Mouse (Mus musculus) G1E (cell line): ENCODE measurements at regions not wholly inside any gene's neighbourhood (a gene's known extent, or its start where the extent isn't known, plus 50 kb on each side); places are given as distances from the start of the nearest gene placed in this dataset.

Experiments used
- CTCF ChIP-seq: IDR thresholded peaks from 2 replicates; pipeline ENCODE4 v1.5.1; 2012; ENCODE audit warnings: low read depth, low read length, inconsistent platforms, mixed read lengths
- GATA1 ChIP-seq: IDR thresholded peaks from 2 replicates; pipeline ENCODE4 v1.6.1; 2012; ENCODE audit warnings: borderline replicate concordance, low read length, inconsistent platforms, mixed read lengths
- GATA2 ChIP-seq: IDR thresholded peaks from 2 replicates; pipeline ENCODE4 v1.6.1; 2012; ENCODE audit warnings: low read depth, low read length, inconsistent platforms, borderline replicate concordance
- POLR2AphosphoS5 ChIP-seq: IDR thresholded peaks from 2 replicates; pipeline ENCODE4 v1.6.1; 2012; ENCODE audit warnings: low read depth, low read length, inconsistent platforms; ENCODE audit not compliant: insufficient replicate concordance
- TAL1 ChIP-seq: conservative IDR thresholded peaks from 2 replicates; pipeline ENCODE4 v1.6.1; 2012; ENCODE audit warnings: low read depth, low read length, inconsistent platforms, mixed read lengths

DNA sequence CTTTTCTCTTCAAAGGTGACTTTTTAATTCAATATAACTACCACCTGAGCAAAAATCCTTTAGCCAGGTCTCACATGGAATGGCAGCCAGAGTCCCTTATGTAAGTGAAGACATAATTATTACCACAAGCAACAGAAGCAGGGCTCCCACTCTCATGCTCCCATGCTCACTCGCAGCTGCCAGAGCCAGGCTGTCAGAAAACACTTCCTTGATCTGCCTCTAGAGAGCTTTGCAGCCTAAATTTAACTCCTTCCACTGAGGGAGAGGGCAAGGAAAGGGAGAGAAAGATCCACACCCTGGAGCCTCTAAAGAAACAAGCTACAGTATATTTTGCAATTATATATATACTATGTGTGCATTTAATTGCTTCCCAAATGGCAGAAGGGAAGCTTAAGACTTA, 272.3 kb upstream of the Sgcd start:
- no peak for TF ChIP-seq TAL1
- TF ChIP-seq CTCF = no peak
- no peak for TF ChIP-seq GATA1
- no peak for TF ChIP-seq POLR2AphosphoS5
- TF ChIP-seq GATA2 = no peak
